Mouse (Mus musculus) liver, postnatal 0 days (tissue): ENCODE measurements around the gene Gtpbp2. TPM values are rescaled to one million over a fixed set of nuclear protein-coding genes. Genes with fewer than 3 reads are reported as not detected.

Source experiments
- ATAC-seq: fragments of 200-750 bp; cut with Nextera tagmentation; 2 replicates; pipeline ENCODE4 v1.8.0; 2017; ENCODE audit warnings: mild to moderate bottlenecking, moderate library complexity
- DNase-seq: peaks from one replicate; pipeline ENCODE4 v3.0.0-alpha.2; 2016
- H3K27ac ChIP-seq: fragments of 300-500 bp; sonication (generic); 2 replicates; pipeline ENCODE4 v1.5.1; 2014; ENCODE audit warnings: antibody characterized with exemption, moderate library complexity, mild to moderate bottlenecking, low read depth
- H3K27me3 ChIP-seq: fragments of 300-500 bp; sonication (generic); 2 replicates; pipeline ENCODE4 v1.6.1; 2014; ENCODE audit warnings: low read length, control low read depth, mixed read lengths; ENCODE audit not compliant: insufficient read depth
- H3K36me3 ChIP-seq: fragments of 300-500 bp; sonication (generic); replicated peaks from 2 replicates; pipeline ENCODE4 v1.6.1; 2014; ENCODE audit warnings: mild to moderate bottlenecking, control low read depth, low read length, moderate library complexity, mixed read lengths; ENCODE audit not compliant: insufficient read depth
- H3K4me1 ChIP-seq: fragments of 300-500 bp; sonication (generic); 2 replicates; pipeline ENCODE4 v1.6.1; 2014; ENCODE audit warnings: antibody characterized with exemption, mild to moderate bottlenecking, control low read depth; ENCODE audit not compliant: insufficient read depth
- H3K4me2 ChIP-seq: fragments of 300-500 bp; sonication (generic); 2 replicates; pipeline ENCODE4 v1.6.1; 2014; ENCODE audit warnings: low read depth, mild to moderate bottlenecking, low read length, moderate library complexity, mixed read lengths
- H3K4me3 ChIP-seq: fragments of 300-500 bp; sonication (generic); 2 replicates; pipeline ENCODE4 v1.5.1; 2014; ENCODE audit warnings: low read depth, low read length
- H3K9ac ChIP-seq: fragments of 300-500 bp; sonication (generic); replicated peaks from 2 replicates; pipeline ENCODE4 v1.6.1; 2014; ENCODE audit warnings: mild to moderate bottlenecking, moderate library complexity
- H3K9me3 ChIP-seq: fragments of 300-500 bp; sonication (generic); 2 replicates; pipeline ENCODE4 v1.6.1; 2016; ENCODE audit warnings: mild to moderate bottlenecking, control low read depth, low read length, mixed read lengths
- CTCF ChIP-seq: sonication (generic); IDR thresholded peaks from 2 replicates; pipeline ENCODE4 v1.5.1; 2016; ENCODE audit warnings: antibody characterized with exemption, low read depth
- EP300 ChIP-seq: IDR thresholded peaks from 2 replicates; pipeline ENCODE4 v1.6.1; 2016; ENCODE audit warnings: antibody characterized with exemption, low read depth, mild to moderate bottlenecking
- WGBS: fragments of 180-500 bp; shearing (Covaris S2); extraction: QIAGEN DNeasy Blood & Tissue Kit; methylation state at CpG from one replicate; pipeline ENCODE4 v1.1.7; 2014; ENCODE audit not compliant: insufficient replicate concordance; 5-methylcytosine and 5-hydroxymethylcytosine counted together
- polyA plus RNA-seq: library from polyadenylated mRNA; unstranded; fragments of >200 nt; fragmentation: Nextera tagmentation; extraction: Ambion mirVana; gene quantifications from 2 replicates; pipeline ENCODE4 v1.2.1, GENCODE M21; 2015

Gtpbp2 gene
- polyA plus RNA-seq, 1 experiment from 2014 or later, result 27.5 TPM

DNA sequence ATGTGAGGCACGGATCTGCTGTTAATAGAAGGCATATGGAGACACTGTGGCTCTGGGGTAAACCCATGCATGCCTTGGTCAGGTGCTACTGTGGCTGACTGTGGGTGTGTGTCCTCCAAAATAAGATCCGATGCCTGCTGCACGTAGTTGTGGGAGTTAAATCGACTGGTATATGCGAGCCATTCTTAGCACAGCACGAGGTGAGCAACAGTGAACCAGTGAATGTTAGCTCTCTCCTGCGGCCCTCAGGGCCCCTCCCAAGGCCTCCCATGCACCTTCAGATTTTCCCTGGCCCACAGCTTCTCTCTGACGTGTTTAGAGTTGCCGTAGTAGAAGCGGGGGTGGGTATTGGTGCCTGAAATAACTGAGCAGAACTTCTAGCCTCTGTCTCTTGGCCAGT is 41.2 kb upstream of the Gtpbp2 start:
- no peaks in the 10 kb centered on the region for H3K27me3 ChIP-seq
- WGBS, result 91% methylated on average over 10 of the region's 10 CpGs
- H3K4me1 ChIP-seq, result no peaks in the 10 kb centered on the region
- no peaks in the 10 kb centered on the region for H3K9me3 ChIP-seq
- no peak overlapping the region for H3K4me3 ChIP-seq
- H3K9ac ChIP-seq, result no peak overlapping the region
- H3K36me3 ChIP-seq, result peaks cover 53% of the 10 kb centered on the region
- no peak overlapping the region for H3K4me2 ChIP-seq
- H3K27ac ChIP-seq, result no peak overlapping the region
- TF ChIP-seq EP300, result no peak
- TF ChIP-seq CTCF, result no peak
- DNase-seq (no peak), ATAC-seq (no peak)

DNA sequence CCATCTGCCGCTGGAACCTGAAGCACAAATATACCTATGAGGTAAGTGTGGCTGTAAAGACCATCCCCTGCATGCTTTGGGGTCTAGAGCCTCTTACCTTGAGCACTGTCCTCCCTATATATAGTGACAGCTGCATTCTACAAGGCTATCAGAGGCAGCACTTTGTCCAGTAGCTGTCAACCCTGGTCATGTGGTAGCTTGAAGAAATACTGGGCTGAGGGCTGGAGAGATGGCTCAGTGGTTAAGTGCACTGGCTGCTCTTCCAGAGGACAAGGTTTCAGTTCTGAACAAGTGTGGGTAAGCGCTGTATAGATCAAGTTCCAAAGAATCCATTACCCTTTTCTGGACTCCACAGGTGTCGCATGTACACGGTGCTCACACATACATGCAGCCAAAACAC is 38.0 kb upstream of the Gtpbp2 start:
- Histone ChIP-seq H3K27me3 (no peaks in the 10 kb centered on the region), H3K36me3 (peaks cover 79% of the 10 kb centered on the region)
- 93% methylated on average over 4 of the region's 4 CpGs for WGBS

DNA sequence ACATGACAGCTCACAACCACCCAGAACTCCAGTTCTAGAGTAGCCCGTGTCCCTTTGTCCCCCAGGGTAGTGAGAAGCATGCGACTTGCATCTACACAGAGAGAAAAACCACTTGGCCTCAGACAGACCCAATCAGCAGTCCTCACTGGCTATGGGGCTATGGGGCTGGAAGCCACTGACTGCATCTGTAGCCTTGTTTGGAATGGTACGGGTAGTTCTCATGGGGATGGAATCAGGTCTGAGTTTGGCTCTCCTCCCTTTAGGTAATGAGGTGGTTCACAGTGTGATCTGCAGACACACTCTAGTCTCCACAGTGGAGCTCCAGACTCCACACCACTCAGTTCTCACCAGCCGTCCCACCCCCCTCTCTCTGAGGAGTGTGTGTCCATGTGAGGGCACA is 37.5 kb upstream of the Gtpbp2 start:
- H3K4me2 ChIP-seq, result no peak overlapping the region
- H3K4me1 ChIP-seq, result no peaks in the 10 kb centered on the region
- no peak overlapping the region for H3K27ac ChIP-seq
- TF ChIP-seq CTCF (no peak), EP300 (no peak)
- WGBS, result 93% methylated on average over 4 of the region's 4 CpGs
- no peak for DNase-seq
- peaks cover 79% of the 10 kb centered on the region for H3K36me3 ChIP-seq
- H3K9ac ChIP-seq, result no peak overlapping the region
- no peak overlapping the region for H3K4me3 ChIP-seq
- ATAC-seq, result no peak
- H3K27me3 ChIP-seq, result no peaks in the 10 kb centered on the region
- H3K9me3 ChIP-seq, result no peaks in the 10 kb centered on the region

More for the DNA sequence above, 38.0 kb upstream of the Gtpbp2 start:
- Histone ChIP-seq H3K9me3 (no peaks in the 10 kb centered on the region), H3K4me1 (no peaks in the 10 kb centered on the region), H3K4me2 (no peak overlapping the region), H3K4me3 (no peak overlapping the region), H3K27ac (no peak overlapping the region), H3K9ac (no peak overlapping the region)
- DNase-seq, result no peak
- ATAC-seq, result no peak
- TF ChIP-seq CTCF (no peak), EP300 (no peak)

DNA sequence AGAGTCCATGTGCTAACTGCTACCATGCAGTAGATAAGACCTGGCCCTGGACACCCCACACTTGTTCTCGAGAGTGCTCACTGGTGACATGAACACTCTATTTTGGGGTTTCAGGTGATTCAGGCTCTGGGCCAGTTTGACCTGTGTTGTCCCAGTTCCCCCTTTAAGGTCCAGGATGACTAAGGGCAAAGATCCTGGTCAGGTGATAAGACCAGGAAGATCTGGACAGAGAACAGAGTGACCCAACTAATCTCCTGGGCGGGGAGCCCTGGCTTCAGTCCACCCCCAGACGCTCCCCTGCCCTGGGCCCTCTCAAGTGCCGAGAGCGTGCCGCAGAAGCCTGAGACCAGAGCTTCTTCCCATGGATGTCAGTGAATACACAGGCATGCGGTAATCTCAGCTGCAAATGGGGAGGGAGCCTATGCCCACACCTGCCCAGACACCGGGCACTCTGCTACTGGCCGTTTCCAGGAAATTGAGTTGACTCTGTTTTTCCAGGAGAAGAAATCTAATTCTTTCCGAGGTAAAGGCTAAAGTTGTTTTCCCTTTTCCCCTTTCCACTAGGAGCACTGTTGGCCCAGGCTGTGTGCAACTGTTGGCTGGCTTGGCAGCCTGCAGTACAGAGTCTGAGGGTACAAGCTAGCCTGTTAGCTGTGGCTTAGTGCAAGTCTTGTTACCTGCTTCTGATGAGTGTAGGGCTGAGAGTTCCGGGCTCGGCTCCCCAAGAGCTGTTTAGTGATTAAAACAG is 36.7 kb upstream of the Gtpbp2 start:
- H3K9ac ChIP-seq, result no peak overlapping the region
- no peak overlapping the region for H3K4me3 ChIP-seq
- ATAC-seq, result no peak
- DNase-seq, result no peak
- WGBS, result 86% methylated on average over 12 of the region's 12 CpGs
- no peaks in the 10 kb centered on the region for H3K4me1 ChIP-seq
- no peak overlapping the region for H3K4me2 ChIP-seq
- TF ChIP-seq CTCF (no peak), EP300 (no peak)
- no peak overlapping the region for H3K27ac ChIP-seq
- H3K27me3 ChIP-seq, result no peaks in the 10 kb centered on the region
- peaks cover 80% of the 10 kb centered on the region for H3K36me3 ChIP-seq
- H3K9me3 ChIP-seq, result no peaks in the 10 kb centered on the region

DNA sequence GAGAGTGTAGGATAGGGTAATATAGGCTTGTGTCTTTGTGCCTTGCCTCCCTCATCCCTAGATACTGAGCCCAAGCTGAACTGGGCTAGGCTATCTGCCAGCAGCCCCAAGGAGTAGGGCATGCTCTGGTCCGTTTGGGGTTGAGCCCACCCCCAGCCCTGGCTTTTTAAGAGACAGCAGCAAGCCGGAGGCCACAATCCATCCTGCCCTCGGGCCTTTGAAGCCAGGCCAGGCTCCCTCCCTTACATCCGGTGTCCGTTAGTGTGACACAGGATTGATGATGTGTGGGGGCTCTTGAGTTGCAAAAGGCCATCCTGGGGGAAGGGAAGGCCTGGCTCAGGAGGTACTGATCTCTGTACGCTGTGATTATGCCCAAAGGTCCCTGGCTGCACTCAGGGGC is 34.2 kb upstream of the Gtpbp2 start:
- Histone ChIP-seq H3K4me3 (no peak overlapping the region), H3K36me3 (peaks cover 74% of the 10 kb centered on the region), H3K4me2 (no peak overlapping the region), H3K9ac (no peak overlapping the region), H3K4me1 (no peaks in the 10 kb centered on the region), H3K27me3 (no peaks in the 10 kb centered on the region), H3K27ac (no peak overlapping the region), H3K9me3 (no peaks in the 10 kb centered on the region)
- TF ChIP-seq EP300, result no peak
- no peak for TF ChIP-seq CTCF
- 83% methylated on average over 6 of the region's 6 CpGs for whole genome bisulfite sequencing
- ATAC-seq (no peak), DNase-seq (no peak)

DNA sequence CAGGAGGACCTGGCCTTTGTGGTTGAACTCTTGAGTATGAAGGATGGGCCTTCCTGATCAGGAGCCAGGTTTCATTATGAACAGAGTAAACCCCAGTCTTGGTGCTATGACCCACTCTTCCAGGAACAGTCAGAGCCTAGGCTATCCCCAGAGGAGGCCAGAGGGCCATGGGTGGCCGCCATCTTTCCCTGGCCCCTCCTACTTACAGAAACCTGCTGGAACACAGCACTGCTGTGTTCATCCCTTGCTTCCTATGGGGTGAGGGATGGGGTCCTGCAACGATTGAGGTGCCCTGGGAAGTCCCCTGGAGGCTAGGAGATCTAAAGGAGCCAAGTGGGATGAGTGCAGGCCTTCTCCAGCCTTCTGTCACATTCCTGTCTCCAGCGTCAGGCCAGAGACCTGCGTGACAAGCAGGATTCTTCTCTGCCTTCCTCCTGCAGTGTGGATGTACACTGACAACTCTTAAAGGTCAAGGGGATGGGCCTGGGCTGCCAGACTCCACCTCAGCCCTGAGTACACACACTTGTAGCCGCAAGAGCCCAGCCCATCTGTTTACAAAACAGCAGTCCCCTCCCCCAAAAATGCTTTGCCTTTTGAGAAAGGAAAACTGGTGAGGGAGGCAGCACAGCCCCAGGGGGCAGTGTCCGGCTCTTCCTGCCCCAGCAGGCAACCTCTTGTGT is 32.9 kb upstream of the Gtpbp2 start:
- H3K36me3 ChIP-seq, result peaks cover 63% of the 10 kb centered on the region
- TF ChIP-seq CTCF (no peak), EP300 (no peak)
- no peak for DNase-seq

More for the DNA sequence above, 32.9 kb upstream of the Gtpbp2 start:
- Histone ChIP-seq H3K4me3 (no peak overlapping the region), H3K4me1 (peaks cover 7% of the 10 kb centered on the region; the same call in 1 of the 2 replicates), H3K27ac (no peak overlapping the region), H3K4me2 (no peak overlapping the region), H3K27me3 (no peaks in the 10 kb centered on the region), H3K9me3 (no peaks in the 10 kb centered on the region), H3K9ac (no peak overlapping the region)
- 82% methylated on average over 6 of the region's 6 CpGs for WGBS
- ATAC-seq, result no peak
